Mouse (Mus musculus) ES-Bruce4 (cell line): ENCODE measurements around the gene Ugt1a6b.

Source experiments
- CTCF ChIP-seq: IDR thresholded peaks from one replicate; pipeline ENCODE4 v1.8.1; 2011; ENCODE audit warnings: low read depth, low read length
- EP300 ChIP-seq: IDR thresholded peaks from 2 replicates; pipeline ENCODE4 v1.6.1; 2011; ENCODE audit warnings: low read depth, low read length; ENCODE audit not compliant: insufficient read depth
- POLR2A ChIP-seq: IDR thresholded peaks from one replicate; pipeline ENCODE4 v1.8.1; 2011; ENCODE audit warnings: low read length; ENCODE audit not compliant: insufficient read depth

DNA sequence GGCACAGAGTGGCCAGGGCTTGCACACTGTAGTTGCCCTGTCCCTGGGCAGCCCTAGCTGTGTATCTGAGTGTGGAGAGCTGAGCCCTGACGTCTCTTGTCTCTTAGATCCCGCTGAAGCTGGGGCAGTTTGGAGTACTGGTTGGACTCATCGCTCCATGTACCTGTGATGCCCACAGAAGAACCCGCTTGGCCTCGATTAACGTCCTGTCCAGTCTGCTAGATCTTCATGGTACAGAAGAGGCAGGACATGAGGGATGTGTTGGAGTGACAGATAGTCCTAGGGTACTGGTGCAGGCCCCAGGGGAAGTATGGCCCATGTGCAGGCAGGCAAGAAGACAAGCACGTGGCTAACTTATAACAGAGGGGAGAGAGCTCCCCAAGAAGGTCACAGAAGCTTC, 146.5 kb downstream of the Ugt1a6b start:
- TF ChIP-seq EP300 (no peak), CTCF (no peak), POLR2A (no peak)
